Mouse (Mus musculus) testis, adult 2 months (tissue): Measurements from ENCODE around the gene Olfr282. TPM values are rescaled to one million over a fixed set of nuclear protein-coding genes. Genes with fewer than 3 reads are reported as not detected.

Experiments used
- H3K27ac ChIP-seq: fragments of 200-500 bp; 2 replicates; pipeline ENCODE4 v1.5.1; 2012; ENCODE audit warnings: low read depth, low read length; ENCODE audit not compliant: control insufficient read depth, insufficient read depth
- H3K27me3 ChIP-seq: fragments of 200-500 bp; 2 replicates; pipeline ENCODE4 v1.6.1; 2012; ENCODE audit warnings: mild to moderate bottlenecking, low read length, moderate library complexity; ENCODE audit not compliant: control insufficient read depth, insufficient read depth
- H3K36me3 ChIP-seq: fragments of 200-500 bp; 2 replicates; pipeline ENCODE4 v1.6.1; 2012; ENCODE audit warnings: mild to moderate bottlenecking, low read length; ENCODE audit not compliant: control insufficient read depth, insufficient read depth
- H3K4me1 ChIP-seq: fragments of 200-500 bp; 2 replicates; pipeline ENCODE4 v1.6.1; 2012; ENCODE audit warnings: low read length; ENCODE audit not compliant: control insufficient read depth, insufficient read depth
- H3K4me3 ChIP-seq: fragments of 200-500 bp; 2 replicates; pipeline ENCODE4 v1.5.1; 2012; ENCODE audit warnings: low read depth, mild to moderate bottlenecking, low read length, moderate library complexity, mixed read lengths; ENCODE audit not compliant: control insufficient read depth
- CTCF ChIP-seq: fragments of 200-500 bp; IDR thresholded peaks from 2 replicates; pipeline ENCODE4 v1.5.1; 2012; ENCODE audit warnings: low read depth, mild to moderate bottlenecking, inconsistent platforms, low read length, moderate library complexity; ENCODE audit not compliant: control insufficient read depth, insufficient read depth, insufficient replicate concordance
- POLR2A ChIP-seq: fragments of 200-500 bp; IDR thresholded peaks from 2 replicates; pipeline ENCODE4 v1.6.1; 2012; ENCODE audit warnings: low read depth, mild to moderate bottlenecking, inconsistent platforms, low read length, moderate library complexity; ENCODE audit not compliant: control insufficient read depth
- polyA plus RNA-seq: library from polyadenylated mRNA; depleted of rRNA; stranded (reverse); fragments of >200 nt; gene quantifications from 2 replicates; pipeline ENCODE4 v1.2.3, GENCODE M21; 2012; rRNA removed

The Olfr282 gene
- polyA plus RNA-seq, 1 experiment, result 0.11 TPM

GRCm38 (mm10) chr15:98474958-98475357 lies 43.9 kb downstream of the Olfr282 start:
- Histone ChIP-seq H3K4me1 (no peaks in the 10 kb centered on the region; the same call in 1 of the 2 replicates), H3K27me3 (no peaks in the 10 kb centered on the region), H3K27ac (no peak overlapping the region), H3K36me3 (no peaks in the 10 kb centered on the region), H3K4me3 (no peak overlapping the region)
- TF ChIP-seq CTCF (no peak), POLR2A (no peak)

GRCm38 (mm10) chr15:98475382-98475781 lies 44.4 kb downstream of the Olfr282 start:
- Histone ChIP-seq H3K4me3 (no peak overlapping the region), H3K27ac (no peak overlapping the region), H3K36me3 (no peaks in the 10 kb centered on the region), H3K4me1 (no peaks in the 10 kb centered on the region; the same call in 1 of the 2 replicates), H3K27me3 (no peaks in the 10 kb centered on the region)
- TF ChIP-seq CTCF (peak; percentile 24; the same call in 1 of the 2 replicates), POLR2A (no peak)

- H3K4me3 ChIP-seq, result no peak overlapping the region
- TF ChIP-seq CTCF, result no peak
- TF ChIP-seq POLR2A, result no peak
- H3K4me1 ChIP-seq, result no peaks in the 10 kb centered on the region; the same call in 1 of the 2 replicates
- no peaks in the 10 kb centered on the region for H3K27me3 ChIP-seq
- no peak overlapping the region for H3K27ac ChIP-seq
- H3K36me3 ChIP-seq, result no peaks in the 10 kb centered on the region
Measured at GRCm38 (mm10) chr15:98476281-98476680, 45.3 kb downstream of the Olfr282 start.

- no peaks in the 10 kb centered on the region; the same call in 1 of the 2 replicates for H3K4me1 ChIP-seq
- no peaks in the 10 kb centered on the region for H3K36me3 ChIP-seq
- H3K27ac ChIP-seq, result no peak overlapping the region
- no peak overlapping the region for H3K4me3 ChIP-seq
- H3K27me3 ChIP-seq, result no peaks in the 10 kb centered on the region
- TF ChIP-seq CTCF (no peak), POLR2A (no peak)
Measured at GRCm38 (mm10) chr15:98479568-98480102, 48.6 kb downstream of the Olfr282 start.

- H3K4me1 ChIP-seq, result no peaks in the 10 kb centered on the region
- TF ChIP-seq CTCF (no peak), POLR2A (no peak)
- no peaks in the 10 kb centered on the region for H3K36me3 ChIP-seq
- no peak within 1 kb of the TSS for H3K4me3 ChIP-seq
- H3K27ac ChIP-seq, result no peak within 1 kb of the TSS
- H3K27me3 ChIP-seq, result no peaks in the 10 kb centered on the region
Measured at GRCm38 (mm10) chr15:98482701-98483100, 51.7 kb downstream of the Olfr282 start, which contains the start of gene Lalba. TSS of gene Lalba (minus strand) at chr15:98482721.

- no peak overlapping the region for H3K27ac ChIP-seq
Measured at GRCm38 (mm10) chr15:98483907-98484886, 53.2 kb downstream of the Olfr282 start.

GRCm38 (mm10) chr15:98486433-98487021 lies 55.5 kb downstream of the Olfr282 start:
- no peaks in the 10 kb centered on the region for H3K36me3 ChIP-seq
- TF ChIP-seq POLR2A (no peak), CTCF (no peak)
- H3K27me3 ChIP-seq, result no peaks in the 10 kb centered on the region
- H3K27ac ChIP-seq, result no peak overlapping the region
- H3K4me1 ChIP-seq, result no peaks in the 10 kb centered on the region
- H3K4me3 ChIP-seq, result no peak overlapping the region

More at GRCm38 (mm10) chr15:98483907-98484886, 53.2 kb downstream of the Olfr282 start:
- no peaks in the 10 kb centered on the region for H3K27me3 ChIP-seq
- TF ChIP-seq POLR2A (no peak), CTCF (no peak)
- H3K36me3 ChIP-seq, result no peaks in the 10 kb centered on the region
- H3K4me1 ChIP-seq, result no peaks in the 10 kb centered on the region
- H3K4me3 ChIP-seq, result no peak overlapping the region

Other genes with a start within 250 kb of the Olfr282 start
- gene Olfr288, start 235.7 kb upstream of the Olfr282 start, polyA plus RNA-seq, result not detected in 2 replicates
- gene Gm44579, start 210.2 kb upstream of the Olfr282 start, polyA plus RNA-seq, result not detected in 2 replicates
- gene Olfr287, start 210.2 kb upstream of the Olfr282 start, polyA plus RNA-seq, result not detected in 2 replicates
- gene Olfr286, start 196.8 kb upstream of the Olfr282 start, polyA plus RNA-seq, result not detected in 2 replicates
- gene H1fnt, start 173.9 kb upstream of the Olfr282 start, polyA plus RNA-seq, result 627 and 718 TPM in 2 replicates
- 0.65 and 0.81 TPM in 2 replicates for gene Zfp641, start 135.1 kb upstream of the Olfr282 start, polyA plus RNA-seq
- not detected in 2 replicates for gene Olfr285, start 113.9 kb upstream of the Olfr282 start, polyA plus RNA-seq
- not detected in 2 replicates for gene Olfr284, start 90.2 kb upstream of the Olfr282 start, polyA plus RNA-seq
- not detected in 2 replicates for gene Olfr283, start 50.3 kb upstream of the Olfr282 start, polyA plus RNA-seq
- not detected in 2 replicates for gene Olfr281, start 21.4 kb downstream of the Olfr282 start, polyA plus RNA-seq
- not detected in 2 replicates for gene OR5BS1P, start 38.7 kb downstream of the Olfr282 start, polyA plus RNA-seq
- not detected in 2 replicates for gene Lalba, start 51.5 kb downstream of the Olfr282 start, polyA plus RNA-seq
- 0.48 and 1.1 TPM in 2 replicates for gene Olfr279, start 61.2 kb downstream of the Olfr282 start, polyA plus RNA-seq
- gene Kansl2, start 103.0 kb downstream of the Olfr282 start, polyA plus RNA-seq, result 19.8 and 20.1 TPM in 2 replicates
- gene Ccnt1, start 139.7 kb downstream of the Olfr282 start, polyA plus RNA-seq, result 11.4 and 15.1 TPM in 2 replicates
- gene 4930415O20Rik, start 139.8 kb downstream of the Olfr282 start, polyA plus RNA-seq, result 88.1 and 104 TPM in 2 replicates
- gene Adcy6, start 178.9 kb downstream of the Olfr282 start, polyA plus RNA-seq, result 15.0 and 18.8 TPM in 2 replicates
- 3.1 and 3.2 TPM in 2 replicates for gene Cacnb3, start 199.6 kb downstream of the Olfr282 start, polyA plus RNA-seq
- 15.1 and 16.9 TPM in 2 replicates for gene Ddx23, start 231.7 kb downstream of the Olfr282 start, polyA plus RNA-seq
- 0.32 and 0.46 TPM in 2 replicates for gene Rnd1, start 246.2 kb downstream of the Olfr282 start, polyA plus RNA-seq